ENCODE assay signal across 22 mouse cellular contexts in the genomic region with DNA sequence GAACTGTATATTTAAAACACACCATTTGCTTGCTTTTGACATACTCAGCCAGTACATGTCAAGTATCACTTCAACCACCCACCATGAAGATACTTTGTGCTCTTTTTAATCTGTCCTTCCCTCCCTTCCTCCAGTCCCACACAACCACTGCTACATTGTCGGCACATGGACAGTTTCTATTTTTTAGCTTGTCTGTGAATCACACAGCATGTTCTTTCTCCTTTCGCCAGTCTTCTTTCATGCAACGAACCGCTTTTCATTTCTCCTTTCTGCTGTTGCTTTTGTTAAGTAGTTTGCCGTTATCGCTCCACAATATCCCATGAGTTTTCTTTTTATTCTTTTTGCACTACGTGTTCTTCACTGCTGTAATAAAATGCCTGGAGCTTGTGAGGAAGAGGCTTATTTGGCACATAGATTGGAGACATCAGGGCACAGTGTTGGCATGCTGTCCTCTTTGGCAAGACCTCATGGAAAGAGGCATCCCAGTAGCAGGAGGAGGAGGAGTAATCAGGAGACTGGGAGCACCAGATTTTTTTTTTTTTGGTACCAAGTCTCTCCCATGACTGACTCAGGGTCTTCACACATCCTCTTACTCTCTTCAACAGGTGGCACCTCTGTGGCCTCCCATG.
"Had no signal": no experiment of that assay in that cellular context is flagged by ENCODE, and none has a peak within 500 bp of the region (broad histone marks: within the 10 kb centered on the region; RNA-seq: fewer than 3 reads in every experiment).

No protein-coding gene starts in this region.

- H3K9me3 ChIP-seq: intestine, embryonic 15.5 days; kidney, embryonic 15.5 days; limb, embryonic 10.5 days; limb, embryonic 13.5 days had no signal

- H3K9ac ChIP-seq: intestine, embryonic 15.5 days; kidney, embryonic 15.5 days; limb, embryonic 13.5 days; liver, embryonic 14.5 days; liver, postnatal 0 days; lung, embryonic 14.5 days had no signal

- H3K27me3 ChIP-seq: intestine, embryonic 15.5 days; limb, embryonic 13.5 days had no signal

- DNase-seq: kidney, adult 11 months; kidney, adult 8-10 months; kidney, postnatal 10 days; kidney, postnatal 36 days; layer of hippocampus, postnatal 36 days; liver; liver, postnatal 0 days; lung, embryonic 14.5 days; midbrain, embryonic 14.5 days; right cerebral cortex, postnatal 25 days; spleen, adult 18-20 months; thymus, adult 2 months; thymus, postnatal 14 days; thymus, postnatal 4 days had no signal

- H3K36me3 ChIP-seq: intestine, embryonic 15.5 days; kidney, embryonic 15.5 days; limb, embryonic 10.5 days; limb, embryonic 13.5 days had no signal

- H3K27ac ChIP-seq: intestine, embryonic 15.5 days; kidney, embryonic 15.5 days; limb, embryonic 10.5 days; limb, embryonic 13.5 days; liver, embryonic 14.5 days; macrophage; stomach, postnatal 0 days had no signal

- H3K4me3 ChIP-seq: intestine, embryonic 15.5 days; kidney, embryonic 15.5 days; limb, embryonic 10.5 days; limb, embryonic 13.5 days had no signal

- ATAC-seq: intestine, embryonic 15.5 days; liver, postnatal 0 days; lung, postnatal 0 days had no signal

- H3K4me2 ChIP-seq: intestine, embryonic 15.5 days; kidney, embryonic 15.5 days; limb, embryonic 13.5 days; lung, embryonic 14.5 days had no signal
